Mouse (Mus musculus): ENCODE measurements around the gene Hoxc5. TPM values are rescaled to one million over a fixed set of nuclear protein-coding genes. Genes with fewer than 3 reads are reported as not detected.

The Hoxc5 gene
- 5.6 and 6.4 TPM in 2 replicates for polyA plus RNA-seq (2012; rRNA removed)

GRCm38 (mm10) chr15:102967312-102967510 is at the start of gene Hoxc5:
Gene Hoxc5 (plus strand): TSS chr15:102967443.

GRCm38 (mm10) chr15:102921053-102922011 is 45.9 kb upstream of the Hoxc5 start, which contains the start of gene Hoxc13:
Gene Hoxc13 (plus strand): TSS chr15:102921103.

GRCm38 (mm10) chr15:102936279-102936972 is 30.8 kb upstream of the Hoxc5 start, which contains the start of gene Hoxc12:
Gene Hoxc12 (plus strand): TSS chr15:102936757.

GRCm38 (mm10) chr15:102954192-102955006 is 12.8 kb upstream of the Hoxc5 start, which contains the start of gene Hoxc11:
Gene Hoxc11 (plus strand): TSS chr15:102954427.

GRCm38 (mm10) chr15:102966776-102967311 is 399 bp upstream of the Hoxc5 start, which contains the start of gene Hoxc10:
Gene Hoxc10 (plus strand): TSS chr15:102966796.

GRCm38 (mm10) chr15:102976171-102976570 is 8.9 kb downstream of the Hoxc5 start, which contains the start of gene Hoxc9:
Gene Hoxc9 (plus strand): TSS chr15:102976439.

GRCm38 (mm10) chr15:102990461-102991397 is 23.5 kb downstream of the Hoxc5 start, which contains the start of gene Hoxc8:
Gene Hoxc8 (plus strand): TSS chr15:102990607.

GRCm38 (mm10) chr15:102997939-102998355 is 30.7 kb downstream of the Hoxc5 start, which contains the start of gene Hoxc6:
Gene Hoxc6 (plus strand): TSS chr15:102998257.

GRCm38 (mm10) chr15:103018636-103019035 is 51.4 kb downstream of the Hoxc5 start, which contains the start of gene Hoxc4:
Gene Hoxc4 (plus strand): TSS chr15:103018934.

Other genes starting within 250 kb of the Hoxc5 start
- gene Calcoco1, start 245.3 kb upstream of the Hoxc5 start, polyA plus RNA-seq (2012; rRNA removed): 55.2 and 56.8 TPM in 2 replicates
- gene Hoxc13, start 46.3 kb upstream of the Hoxc5 start, polyA plus RNA-seq (2012; rRNA removed): 0.05 and 0.14 TPM in 2 replicates
- gene Hoxc12, start 30.7 kb upstream of the Hoxc5 start, polyA plus RNA-seq (2012; rRNA removed): not detected in 2 replicates
- not detected in 2 replicates for gene Hoxc11, start 13.0 kb upstream of the Hoxc5 start, polyA plus RNA-seq (2012; rRNA removed)
- not detected in 2 replicates for gene Hoxc10, start 647 bp upstream of the Hoxc5 start, polyA plus RNA-seq (2012; rRNA removed)
- 0.37 TPM in 1 of 2 replicates, not detected in the other for gene Hoxc9, start 9.0 kb downstream of the Hoxc5 start, polyA plus RNA-seq (2012; rRNA removed)
- gene Hoxc8, start 23.2 kb downstream of the Hoxc5 start, polyA plus RNA-seq (2012; rRNA removed): 5.9 TPM in 1 of 2 replicates, not detected in the other
- gene Hoxc6, start 30.8 kb downstream of the Hoxc5 start, polyA plus RNA-seq (2012; rRNA removed): 1.6 and 13.9 TPM in 2 replicates
- gene Hoxc4, start 51.5 kb downstream of the Hoxc5 start, polyA plus RNA-seq (2012; rRNA removed): 10.7 and 10.8 TPM in 2 replicates
- gene Smug1, start 199.6 kb downstream of the Hoxc5 start, polyA plus RNA-seq (2012; rRNA removed): 29.9 and 35.9 TPM in 2 replicates

Measured in central nervous system, embryonic 14 days (tissue).